Mouse (Mus musculus): ENCODE measurements around the gene Ywhaq. TPM values are rescaled to one million over a fixed set of nuclear protein-coding genes. Genes with fewer than 3 reads are reported as not detected.
"Not testable (repeated sequence)": the region's sequence is repeated elsewhere in the genome, so short reads cannot be mapped to it uniquely, and the experiment has no call there.

Ywhaq gene
- polyA plus RNA-seq, 2 experiments: 74.0 to 202 TPM

DNA sequence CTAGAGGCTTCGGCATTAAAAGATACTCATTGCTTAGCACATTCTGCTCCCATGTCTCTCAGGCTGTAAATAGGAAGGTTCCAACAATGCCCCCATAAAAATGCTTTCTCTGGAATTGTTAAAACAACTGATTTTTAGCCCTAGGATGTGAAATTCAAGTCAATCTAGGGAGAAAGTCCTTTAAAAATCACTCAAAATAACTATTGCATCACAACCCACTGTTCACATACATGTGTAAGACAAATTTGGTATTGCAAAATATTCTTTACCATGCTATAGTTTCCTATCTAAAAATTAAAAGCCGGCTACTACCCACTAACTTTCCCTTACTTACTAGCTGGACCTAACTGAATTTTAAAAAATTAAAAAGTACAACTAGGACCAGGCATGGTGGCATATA is 31.2 kb downstream of the Ywhaq start:
- Histone ChIP-seq H3K36me3 (replicated peaks; ENCODE audit: control insufficient read depth, insufficient read depth, low read depth) (peaks cover 16% of the 10 kb centered on the region), H3K4me1 (replicated peaks; ENCODE audit: control insufficient read depth in 2 of 2, insufficient read depth in 2 of 2, low read length in 1 of 2) (no peaks in the 10 kb centered on the region), H3K4me3 (ENCODE audit: insufficient read depth in 1 of 2, low read depth in 2 of 2, low read length in 2 of 2) (no peak overlapping the region), H3K27ac (no peak overlapping the region), H3K27me3 (ENCODE audit: control insufficient read depth, insufficient read depth, low read length) (no peaks in the 10 kb centered on the region), H3K4me2 (ENCODE audit: low read depth) (no peak overlapping the region), H3K9ac (replicated peaks) (no peak overlapping the region), H3K9me3 (ENCODE audit: control insufficient read depth, low read length) (no peaks in the 10 kb centered on the region)
- DNase-seq (ENCODE audit: low read depth in 3 of 3, low spot score in 3 of 3): no peak
- no peak for ATAC-seq (ENCODE audit: insufficient read depth)
- TF ChIP-seq CTCF (IDR thresholded peaks at IDR 0.05; ENCODE audit: low read depth) (no peak), EP300 (IDR thresholded peaks at IDR 0.05; ENCODE audit: low read depth) (no peak)
- WGBS (ENCODE audit: insufficient replicate concordance): 66% methylated on average over 2 of the region's 2 CpGs

GRCm38 (mm10) chr12:21378765-21379346 is 38.6 kb downstream of the Ywhaq start:
- H3K36me3 ChIP-seq (replicated peaks; ENCODE audit: control insufficient read depth, insufficient read depth, low read depth); H3K27me3 ChIP-seq (ENCODE audit: control insufficient read depth, insufficient read depth, low read length); H3K9me3 ChIP-seq (ENCODE audit: control insufficient read depth, low read length); DNase-seq (ENCODE audit: low read depth in 3 of 3, low spot score in 3 of 3); H3K4me3 ChIP-seq (ENCODE audit: insufficient read depth in 1 of 2, low read depth in 2 of 2, low read length in 2 of 2): not testable (repeated sequence)
- 16% methylated on average over 6 of the region's 6 CpGs for WGBS (ENCODE audit: insufficient replicate concordance)
- H3K4me1 ChIP-seq (replicated peaks; ENCODE audit: control insufficient read depth in 2 of 2, insufficient read depth in 2 of 2, low read length in 1 of 2): peaks cover 29 to 35% of the 10 kb centered on the region in 2 experiments
- H3K27ac ChIP-seq: peak overlapping the region; percentile 65
- peak overlapping the region; percentile 46; the same call in 1 of the 2 replicates for H3K9ac ChIP-seq (replicated peaks)
- ATAC-seq (ENCODE audit: insufficient read depth): peak; percentile 68
- peak; percentile 21; the same call in 1 of the 2 replicates for TF ChIP-seq EP300 (IDR thresholded peaks at IDR 0.05; ENCODE audit: low read depth)
- H3K4me2 ChIP-seq (ENCODE audit: low read depth): peak overlapping the region; percentile 28

DNA sequence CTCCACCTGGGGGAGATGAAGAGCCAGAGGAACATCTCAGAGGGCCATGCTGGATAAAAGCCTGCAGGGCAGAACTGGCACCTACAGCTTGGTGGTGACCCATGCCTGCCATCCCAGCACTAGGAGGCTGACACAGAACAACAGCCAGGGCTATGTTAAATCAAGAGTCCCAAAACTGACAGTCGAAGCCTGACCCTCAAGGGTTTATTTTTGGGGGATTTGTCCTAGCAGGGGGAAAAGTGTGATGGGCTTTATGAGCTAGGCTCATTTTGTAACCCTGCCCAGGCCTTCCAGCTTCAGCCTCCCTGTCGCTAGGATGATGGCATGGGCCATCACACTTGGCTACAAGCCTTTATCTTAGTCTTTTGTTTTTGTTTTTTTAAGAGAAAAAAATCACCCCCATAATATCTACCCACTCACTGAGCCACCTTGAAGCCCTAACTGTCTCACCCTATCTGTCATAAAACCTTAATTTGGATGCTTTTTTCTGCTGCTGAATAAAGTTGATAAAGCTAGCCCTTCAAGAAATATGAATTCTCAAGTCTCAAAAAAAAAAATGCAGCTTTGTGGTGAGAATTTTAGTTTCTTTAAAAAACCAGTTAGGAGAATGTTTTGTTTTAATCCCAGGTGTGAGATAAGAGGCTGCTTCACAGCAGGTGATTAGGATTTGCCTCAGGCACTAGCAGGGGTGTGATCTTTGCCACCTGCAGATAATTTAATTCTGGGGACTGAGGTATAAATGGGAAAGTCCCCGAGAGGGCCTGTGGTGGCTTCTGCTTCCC is 41.9 kb downstream of the Ywhaq start:
- H3K4me1 ChIP-seq (replicated peaks; ENCODE audit: control insufficient read depth in 2 of 2, insufficient read depth in 2 of 2, low read length in 1 of 2): peaks cover 36 to 39% of the 10 kb centered on the region in 2 experiments
- DNase-seq (ENCODE audit: low read depth in 3 of 3, low spot score in 3 of 3) (no peak), ATAC-seq (ENCODE audit: insufficient read depth) (no peak)
- H3K4me2 ChIP-seq (ENCODE audit: low read depth): no peak overlapping the region
- H3K9me3 ChIP-seq (ENCODE audit: control insufficient read depth, low read length): no peaks in the 10 kb centered on the region
- H3K27me3 ChIP-seq (ENCODE audit: control insufficient read depth, insufficient read depth, low read length): no peaks in the 10 kb centered on the region
- TF ChIP-seq EP300 (IDR thresholded peaks at IDR 0.05; ENCODE audit: low read depth) (peak; percentile 72), CTCF (IDR thresholded peaks at IDR 0.05; ENCODE audit: low read depth) (no peak)
- no peaks in the 10 kb centered on the region for H3K36me3 ChIP-seq (replicated peaks; ENCODE audit: control insufficient read depth, insufficient read depth, low read depth)
- H3K9ac ChIP-seq (replicated peaks): no peak overlapping the region
- H3K27ac ChIP-seq: peak overlapping the region; percentile 15; the same call in 1 of the 2 replicates
- WGBS (ENCODE audit: insufficient replicate concordance): 22% methylated on average over 3 of the region's 3 CpGs
- H3K4me3 ChIP-seq (ENCODE audit: insufficient read depth in 1 of 2, low read depth in 2 of 2, low read length in 2 of 2): no peak overlapping the region

DNA sequence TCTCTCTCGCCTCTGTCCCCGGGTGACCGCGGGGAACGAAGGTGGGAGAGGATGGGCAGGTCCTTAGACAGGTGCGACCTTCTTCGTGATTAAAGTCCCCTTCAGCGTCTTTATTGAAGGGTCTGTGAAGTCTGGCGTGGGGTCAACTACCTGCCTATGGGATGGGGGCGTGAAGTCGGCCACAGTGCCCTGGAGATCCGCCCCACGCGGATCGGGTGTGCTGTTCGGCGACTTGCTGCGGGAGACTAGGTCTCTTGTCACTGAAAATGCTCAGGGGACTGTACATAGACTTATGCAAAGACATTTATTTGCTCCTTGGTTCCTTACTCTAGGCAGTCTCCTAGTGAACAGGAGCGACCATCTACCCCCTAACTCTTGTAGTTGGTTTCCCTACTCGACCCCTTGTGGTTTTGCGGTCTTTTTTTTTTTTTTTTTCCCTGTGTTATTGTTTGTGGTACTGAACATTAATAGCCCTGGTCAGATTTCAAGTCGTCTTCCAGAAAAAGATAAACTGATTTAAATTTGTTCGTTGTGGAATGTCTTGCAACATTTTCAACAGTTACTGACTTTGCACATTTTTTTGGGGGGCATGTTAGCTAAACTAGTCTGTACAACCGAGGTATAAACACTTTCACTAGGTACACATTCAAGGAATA is 43.5 kb downstream of the Ywhaq start:
- WGBS (ENCODE audit: insufficient replicate concordance): under 1% methylated on average over 24 of the region's 24 CpGs
- Histone ChIP-seq H3K36me3 (replicated peaks; ENCODE audit: control insufficient read depth, insufficient read depth, low read depth) (no peaks in the 10 kb centered on the region), H3K27me3 (ENCODE audit: control insufficient read depth, insufficient read depth, low read length) (no peaks in the 10 kb centered on the region), H3K4me3 (ENCODE audit: insufficient read depth in 1 of 2, low read depth in 2 of 2, low read length in 2 of 2) (peak overlapping the region; percentile 78 to 79), H3K27ac (peak overlapping the region; percentile 80), H3K9me3 (ENCODE audit: control insufficient read depth, low read length) (no peaks in the 10 kb centered on the region), H3K4me1 (replicated peaks; ENCODE audit: control insufficient read depth in 2 of 2, insufficient read depth in 2 of 2, low read length in 1 of 2) (peaks cover 29 to 31% of the 10 kb centered on the region in 2 experiments), H3K4me2 (ENCODE audit: low read depth) (peak overlapping the region; percentile 99), H3K9ac (replicated peaks) (peak overlapping the region; percentile 91)
- TF ChIP-seq CTCF (IDR thresholded peaks at IDR 0.05; ENCODE audit: low read depth): no peak
- no peak for TF ChIP-seq EP300 (IDR thresholded peaks at IDR 0.05; ENCODE audit: low read depth)
- ATAC-seq (ENCODE audit: insufficient read depth) (peak; percentile 34), DNase-seq (ENCODE audit: low read depth in 3 of 3, low spot score in 3 of 3) (peak in 1 of 3 experiments; percentile 37)

All from liver, embryonic 14.5 days (tissue).